Mouse (Mus musculus) CH12.LX (cell line): ENCODE results near the gene Usp36. TPM values are rescaled to one million over a fixed set of nuclear protein-coding genes. Genes with fewer than 3 reads are reported as not detected.
A peak's percentile ranks its signal among the peaks of the same experiment; 100 is the strongest.

Experiments used
- DNase-seq: peaks from one replicate; pipeline ENCODE4 v3.0.0-alpha.2; 2013; ENCODE audit errors: extremely low read depth
- H3K27ac ChIP-seq: 2 replicates; pipeline ENCODE4 v1.5.1; 2012; ENCODE audit warnings: low read depth, mild to moderate bottlenecking, control low read depth, moderate library complexity; ENCODE audit not compliant: insufficient read depth
- H3K27me3 ChIP-seq: replicated peaks from 2 replicates; pipeline ENCODE3; 2012; ENCODE audit warnings: inconsistent platforms
- H3K36me3 ChIP-seq, 2 experiments: replicated peaks in 1 of 2; 2 replicates each; pipeline versions ENCODE3 to v1.6.1; 2012; ENCODE audit warnings: inconsistent platforms in 1 of 2, low read length in 1 of 2, mild to moderate bottlenecking in 1 of 2, mixed read lengths in 1 of 2, moderate library complexity in 1 of 2; ENCODE audit not compliant: control insufficient read depth in 1 of 2, insufficient read depth in 1 of 2
- H3K4me1 ChIP-seq, 2 experiments: 2 replicates each; pipeline ENCODE4 v1.6.1; 2012; ENCODE audit warnings: inconsistent platforms in 1 of 2, moderate library complexity in 1 of 2; ENCODE audit not compliant: insufficient read depth in 2 of 2, control insufficient read depth in 1 of 2
- H3K4me2 ChIP-seq: 2 replicates; pipeline ENCODE4 v1.6.1; 2012; ENCODE audit warnings: low read depth, mild to moderate bottlenecking, control low read depth; ENCODE audit not compliant: poor library complexity, insufficient read depth, severe bottlenecking
- H3K4me3 ChIP-seq, 3 experiments: fragments of 150-350 bp in 1 of 3; sonication (generic) in 1 of 3; replicated peaks in 1 of 3; 2 replicates each; pipeline versions ENCODE3 to v1.5.1; 2011 to 2012; ENCODE audit warnings: low read depth in 2 of 3, low read length in 2 of 3, mild to moderate bottlenecking in 2 of 3, moderate library complexity in 2 of 3, control low read depth in 1 of 3, improper control_type of control experiment in 1 of 3, inconsistent platforms in 1 of 3, mixed read lengths in 1 of 3; ENCODE audit not compliant: poor library complexity in 1 of 3
- H3K79me2 ChIP-seq: replicated peaks from 2 replicates; pipeline ENCODE4 v1.6.1; 2012; ENCODE audit warnings: mild to moderate bottlenecking, moderate library complexity; ENCODE audit not compliant: control insufficient read depth, poor library complexity, insufficient read depth, severe bottlenecking; ENCODE audit errors: extremely low read depth
- H3K9ac ChIP-seq: 2 replicates; pipeline ENCODE4 v1.6.1; 2012; ENCODE audit warnings: low read depth, mild to moderate bottlenecking, control low read depth, moderate library complexity; ENCODE audit not compliant: insufficient read depth
- H3K9me3 ChIP-seq: replicated peaks from 2 replicates; pipeline ENCODE3; 2012; ENCODE audit warnings: low read length, inconsistent platforms, mixed read lengths
- BHLHE40 ChIP-seq: IDR thresholded peaks from 2 replicates; pipeline ENCODE4 v1.6.1; 2011; ENCODE audit warnings: mild to moderate bottlenecking, low read depth, low read length, improper control_type of control experiment
- CHD1 ChIP-seq: IDR thresholded peaks from 2 replicates; pipeline ENCODE4 v1.6.1; 2012; ENCODE audit warnings: low read depth, low read length, improper control_type of control experiment, inconsistent platforms
- CHD2 ChIP-seq: IDR thresholded peaks from 2 replicates; pipeline ENCODE4 v1.6.1; 2011; ENCODE audit warnings: low read length, improper control_type of control experiment
- CTCF ChIP-seq, 2 experiments: IDR thresholded peaks in 1 of 2; conservative IDR thresholded peaks in 1 of 2; 2 replicates each; pipeline ENCODE4 v1.5.1; 2011 to 2012; ENCODE audit warnings: low read depth in 2 of 2, low read length in 2 of 2, improper control_type of control experiment in 1 of 2, inconsistent platforms in 1 of 2, mild to moderate bottlenecking in 1 of 2, moderate library complexity in 1 of 2
- E2F4 ChIP-seq: IDR thresholded peaks from 2 replicates; pipeline ENCODE4 v1.6.1; 2011; ENCODE audit warnings: low read depth, low read length, improper control_type of control experiment; ENCODE audit not compliant: insufficient replicate concordance
- ELF1 ChIP-seq: IDR thresholded peaks from 2 replicates; pipeline ENCODE4 v1.6.1; 2014; ENCODE audit warnings: low read depth, mild to moderate bottlenecking, inconsistent platforms, low read length, improper control_type of control experiment
- EP300 ChIP-seq: IDR thresholded peaks from 2 replicates; pipeline ENCODE4 v1.6.1; 2011; ENCODE audit warnings: low read length, improper control_type of control experiment
- ETS1 ChIP-seq: conservative IDR thresholded peaks from 2 replicates; pipeline ENCODE4 v1.6.1; 2012; ENCODE audit warnings: low read depth, mild to moderate bottlenecking, inconsistent platforms, low read length, improper control_type of control experiment, moderate library complexity
- GABPA ChIP-seq: IDR thresholded peaks from 2 replicates; pipeline ENCODE4 v1.6.1; 2012; ENCODE audit warnings: low read depth, low read length, improper control_type of control experiment, inconsistent platforms; ENCODE audit not compliant: insufficient replicate concordance
- HCFC1 ChIP-seq: IDR thresholded peaks from 2 replicates; pipeline ENCODE4 v1.6.1; 2012; ENCODE audit warnings: low read depth, mild to moderate bottlenecking, inconsistent platforms, low read length, improper control_type of control experiment
- IRF4 ChIP-seq: IDR thresholded peaks from 2 replicates; pipeline ENCODE4 v1.6.1; 2014; ENCODE audit warnings: low read depth, mild to moderate bottlenecking, inconsistent platforms, low read length, improper control_type of control experiment
- JUN ChIP-seq: IDR thresholded peaks from 2 replicates; pipeline ENCODE4 v1.6.1; 2011; ENCODE audit warnings: low read depth, mild to moderate bottlenecking, low read length, improper control_type of control experiment, moderate library complexity; ENCODE audit not compliant: insufficient read depth
- JUND ChIP-seq: conservative IDR thresholded peaks from 2 replicates; pipeline ENCODE4 v1.6.1; 2011; ENCODE audit warnings: low read depth, low read length, improper control_type of control experiment
- KAT2A ChIP-seq: IDR thresholded peaks from 2 replicates; pipeline ENCODE4 v1.6.1; 2012; ENCODE audit warnings: low read length, improper control_type of control experiment, inconsistent platforms; ENCODE audit not compliant: insufficient replicate concordance
- MAFK ChIP-seq: IDR thresholded peaks from 2 replicates; pipeline ENCODE4 v1.6.1; 2011; ENCODE audit warnings: low read length, improper control_type of control experiment; ENCODE audit not compliant: insufficient replicate concordance
- MAX ChIP-seq: IDR thresholded peaks from 2 replicates; pipeline ENCODE4 v1.6.1; 2011; ENCODE audit warnings: low read length, improper control_type of control experiment
- MAZ ChIP-seq: IDR thresholded peaks from 2 replicates; pipeline ENCODE4 v1.6.1; 2012; ENCODE audit warnings: low read depth, mild to moderate bottlenecking, inconsistent platforms, low read length, improper control_type of control experiment, moderate library complexity
- MEF2A ChIP-seq: IDR thresholded peaks from 2 replicates; pipeline ENCODE4 v1.6.1; 2014; ENCODE audit warnings: low read depth, mild to moderate bottlenecking, inconsistent platforms, low read length, improper control_type of control experiment, borderline replicate concordance
- MXI1 ChIP-seq: IDR thresholded peaks from 2 replicates; pipeline ENCODE4 v1.6.1; 2011; ENCODE audit warnings: mild to moderate bottlenecking, low read depth, low read length, improper control_type of control experiment
- MYC ChIP-seq: IDR thresholded peaks from 2 replicates; pipeline ENCODE4 v1.6.1; 2011; ENCODE audit warnings: low read depth, mild to moderate bottlenecking, improper control_type of control experiment, low read length
- NELFE ChIP-seq: IDR thresholded peaks from 2 replicates; pipeline ENCODE4 v1.6.1; 2011; ENCODE audit warnings: low read depth, low read length, improper control_type of control experiment
- NRF1 ChIP-seq: IDR thresholded peaks from 2 replicates; pipeline ENCODE4 v1.6.1; 2014; ENCODE audit warnings: low read depth, mild to moderate bottlenecking, inconsistent platforms, low read length, improper control_type of control experiment, moderate library complexity
- PAX5 ChIP-seq: IDR thresholded peaks from 2 replicates; pipeline ENCODE4 v1.6.1; 2012; ENCODE audit warnings: low read length, inconsistent platforms, mixed read lengths
- POLR2A ChIP-seq: IDR thresholded peaks from 2 replicates; pipeline ENCODE4 v1.6.1; 2011; ENCODE audit warnings: low read depth, mild to moderate bottlenecking, improper control_type of control experiment, low read length
- POLR2AphosphoS2 ChIP-seq: IDR thresholded peaks from 2 replicates; pipeline ENCODE4 v1.6.1; 2011; ENCODE audit warnings: low read depth, low read length, improper control_type of control experiment
- RAD21 ChIP-seq: IDR thresholded peaks from 2 replicates; pipeline ENCODE4 v1.6.1; 2011; ENCODE audit warnings: low read depth, mild to moderate bottlenecking, low read length, improper control_type of control experiment, moderate library complexity
- RCOR1 ChIP-seq: conservative IDR thresholded peaks from 2 replicates; pipeline ENCODE4 v1.6.1; 2012; ENCODE audit warnings: low read depth, mild to moderate bottlenecking, inconsistent platforms, low read length, improper control_type of control experiment
- SIN3A ChIP-seq: IDR thresholded peaks from 2 replicates; pipeline ENCODE4 v1.6.1; 2012; ENCODE audit warnings: low read length, improper control_type of control experiment, inconsistent platforms
- SMC3 ChIP-seq: IDR thresholded peaks from 2 replicates; pipeline ENCODE4 v1.6.1; 2011; ENCODE audit warnings: low read depth, low read length, improper control_type of control experiment
- TBP ChIP-seq: conservative IDR thresholded peaks from 2 replicates; pipeline ENCODE4 v1.6.1; 2011; ENCODE audit warnings: low read depth, low read length, improper control_type of control experiment
- TCF12 ChIP-seq: IDR thresholded peaks from 2 replicates; pipeline ENCODE4 v1.6.1; 2014; ENCODE audit warnings: low read depth, mild to moderate bottlenecking, inconsistent platforms, low read length, improper control_type of control experiment
- UBTF ChIP-seq: IDR thresholded peaks from 2 replicates; pipeline ENCODE4 v1.6.1; 2012; ENCODE audit warnings: low read depth, mild to moderate bottlenecking, inconsistent platforms, low read length, improper control_type of control experiment, moderate library complexity
- USF1 ChIP-seq: IDR thresholded peaks from 2 replicates; pipeline ENCODE4 v1.6.1; 2014; ENCODE audit warnings: low read depth, mild to moderate bottlenecking, inconsistent platforms, low read length, improper control_type of control experiment
- USF2 ChIP-seq: conservative IDR thresholded peaks from 2 replicates; pipeline ENCODE4 v1.6.1; 2011; ENCODE audit warnings: low read depth, low read length, improper control_type of control experiment
- ZC3H11A ChIP-seq: IDR thresholded peaks from 2 replicates; pipeline ENCODE4 v1.6.1; 2012; ENCODE audit warnings: low read depth, mild to moderate bottlenecking, inconsistent platforms, low read length, improper control_type of control experiment
- ZKSCAN1 ChIP-seq: IDR thresholded peaks from 2 replicates; pipeline ENCODE4 v1.6.1; 2012; ENCODE audit warnings: low read depth, inconsistent platforms, low read length, improper control_type of control experiment, borderline replicate concordance
- ZMIZ1 ChIP-seq: IDR thresholded peaks from 2 replicates; pipeline ENCODE4 v1.6.1; 2012; ENCODE audit warnings: low read depth, mild to moderate bottlenecking, inconsistent platforms, low read length, improper control_type of control experiment
- ZNF384 ChIP-seq: IDR thresholded peaks from 2 replicates; pipeline ENCODE4 v1.6.1; 2012; ENCODE audit warnings: low read depth, low read length, improper control_type of control experiment, inconsistent platforms
- dilution Hi-C: fragments of 300-500 bp; cut with MboI; formaldehyde crosslinking; loops from 2 replicates; pipeline ENCODE4 v1.14.3; 2020; ENCODE audit warnings: low sequenced_read_pairs; ENCODE audit not compliant: extremely low pct_unique_long_range_greater_than_20kb, extremely low pct_ligation_motif_present
- in situ Hi-C: fragments of 300-500 bp; cut with MboI; formaldehyde crosslinking; loops from 3 replicates; pipeline ENCODE4 v1.14.3; 2019; ENCODE audit warnings: low sequenced_read_pairs, low pct_ligation_motif_present, low pct_unique_long_range_greater_than_20kb, mixed read lengths
- polyA plus RNA-seq: library from polyadenylated mRNA; unstranded; fragments of >175 nt; gene quantifications from 2 replicates; pipeline ENCODE4 v1.2.1, GENCODE M21; 2012; ENCODE audit warnings: low read depth; ENCODE audit not compliant: insufficient read length
- total RNA-seq, 2 experiments: library from RNA; depleted of rRNA; stranded (reverse); fragments of 300-350 nt in 1 of 2; fragments of >200 nt in 1 of 2; gene quantifications; 2 replicates each; pipeline ENCODE4 v1.2.3; 2012 to 2014

The Usp36 gene
- total and polyA plus RNA-seq, 3 experiments, result 10.7 to 42.6 (median 19.5) TPM

- no peaks in the 10 kb centered on the region for H3K79me2 ChIP-seq
- DNase-seq, result peak; percentile 87
- dilution Hi-C loops (no loop called here), in situ Hi-C loops (no loop called here)
- peaks cover 16 to 41% of the 10 kb centered on the region in 2 experiments for H3K4me1 ChIP-seq
- H3K27ac ChIP-seq, result no peak overlapping the region; the same call in 1 of the 2 replicates
- H3K4me2 ChIP-seq, result no peak overlapping the region
- peaks cover 30 to 45% of the 10 kb centered on the region in 2 experiments for H3K36me3 ChIP-seq
- TF ChIP-seq SMC3 (no peak), TBP (no peak), EP300 (peak; percentile 59), ZC3H11A (no peak), JUN (no peak), CHD2 (no peak), ZNF384 (no peak), HCFC1 (no peak), KAT2A (no peak), SIN3A (0 out of 2 replicates have a peak, but pooled peaks have one; percentile 43), USF2 (no peak), MXI1 (no peak), USF1 (no peak), CTCF (conservative IDR thresholded peaks at IDR 0.05 in 1 of 2, IDR thresholded peaks at IDR 0.05 in 1 of 2; ENCODE audit: low read depth in 2 of 2, low read length in 2 of 2) (no peak), JUND (peak; percentile 60), ZKSCAN1 (no peak), MAFK (no peak), ZMIZ1 (no peak), POLR2AphosphoS2 (no peak; the same call in 1 of the 2 replicates), NRF1 (no peak), CHD1 (no peak), POLR2A (no peak), IRF4 (peak; percentile 67), MAZ (no peak), MEF2A (0 out of 2 replicates have a peak, but pooled peaks have one; percentile 34), PAX5 (no peak), MYC (0 out of 2 replicates have a peak, but pooled peaks have one; percentile 14), RCOR1 (no peak), NELFE (no peak), E2F4 (no peak), ELF1 (peak; percentile 26; the same call in 1 of the 2 replicates), MAX (peak; percentile 3; the same call in 1 of the 2 replicates), BHLHE40 (no peak), TCF12 (peak; percentile 18; the same call in 1 of the 2 replicates), GABPA (no peak), RAD21 (no peak), ETS1 (peak; percentile 39; the same call in 1 of the 2 replicates), UBTF (no peak)
- TF ChIP-seq, all 38 proteins: peak for 10
- no peak overlapping the region for H3K9ac ChIP-seq
- H3K4me3 ChIP-seq, result no peak overlapping the region
- peaks cover 3% of the 10 kb centered on the region for H3K27me3 ChIP-seq
- no peaks in the 10 kb centered on the region for H3K9me3 ChIP-seq
Observed at GRCm38 (mm10) chr11:118254159-118254951, 35.7 kb downstream of the Usp36 start.
